Mouse (Mus musculus) testis, adult 2 months (tissue): ENCODE measurements at regions not wholly inside any gene's neighbourhood (a gene's known extent, or its start where the extent isn't known, plus 50 kb on each side); places are given as distances from the start of the nearest gene placed in this dataset.

Source experiments
- H3K27ac ChIP-seq: fragments of 200-500 bp; 2 replicates; pipeline ENCODE4 v1.5.1; 2012; ENCODE audit warnings: low read depth, low read length; ENCODE audit not compliant: control insufficient read depth, insufficient read depth
- H3K27me3 ChIP-seq: fragments of 200-500 bp; 2 replicates; pipeline ENCODE4 v1.6.1; 2012; ENCODE audit warnings: mild to moderate bottlenecking, low read length, moderate library complexity; ENCODE audit not compliant: control insufficient read depth, insufficient read depth
- H3K36me3 ChIP-seq: fragments of 200-500 bp; 2 replicates; pipeline ENCODE4 v1.6.1; 2012; ENCODE audit warnings: mild to moderate bottlenecking, low read length; ENCODE audit not compliant: control insufficient read depth, insufficient read depth
- H3K4me1 ChIP-seq: fragments of 200-500 bp; 2 replicates; pipeline ENCODE4 v1.6.1; 2012; ENCODE audit warnings: low read length; ENCODE audit not compliant: control insufficient read depth, insufficient read depth
- H3K4me3 ChIP-seq: fragments of 200-500 bp; 2 replicates; pipeline ENCODE4 v1.5.1; 2012; ENCODE audit warnings: low read depth, mild to moderate bottlenecking, low read length, moderate library complexity, mixed read lengths; ENCODE audit not compliant: control insufficient read depth
- CTCF ChIP-seq: fragments of 200-500 bp; IDR thresholded peaks from 2 replicates; pipeline ENCODE4 v1.5.1; 2012; ENCODE audit warnings: low read depth, mild to moderate bottlenecking, inconsistent platforms, low read length, moderate library complexity; ENCODE audit not compliant: control insufficient read depth, insufficient read depth, insufficient replicate concordance
- POLR2A ChIP-seq: fragments of 200-500 bp; IDR thresholded peaks from 2 replicates; pipeline ENCODE4 v1.6.1; 2012; ENCODE audit warnings: low read depth, mild to moderate bottlenecking, inconsistent platforms, low read length, moderate library complexity; ENCODE audit not compliant: control insufficient read depth

- Histone ChIP-seq H3K27ac (no peak overlapping the region), H3K27me3 (no peaks in the 10 kb centered on the region), H3K36me3 (no peaks in the 10 kb centered on the region), H3K4me3 (no peak overlapping the region), H3K4me1 (no peaks in the 10 kb centered on the region)
- no peak for TF ChIP-seq POLR2A
These were observed 84.3 kb upstream of the Rmdn2 start for GRCm38 (mm10) chr17:79527391-79527790.

GRCm38 (mm10) chr17:79536549-79536948 lies 75.1 kb upstream of the Rmdn2 start:
- H3K36me3 ChIP-seq: no peaks in the 10 kb centered on the region
- H3K4me3 ChIP-seq: no peak overlapping the region
- TF ChIP-seq CTCF (no peak), POLR2A (no peak)
- no peaks in the 10 kb centered on the region for H3K27me3 ChIP-seq
- H3K4me1 ChIP-seq: no peaks in the 10 kb centered on the region
- no peak overlapping the region for H3K27ac ChIP-seq

GRCm38 (mm10) chr17:79538789-79539188 lies 72.9 kb upstream of the Rmdn2 start:
- Histone ChIP-seq H3K4me1 (no peaks in the 10 kb centered on the region), H3K27ac (no peak overlapping the region), H3K4me3 (no peak overlapping the region), H3K27me3 (no peaks in the 10 kb centered on the region), H3K36me3 (no peaks in the 10 kb centered on the region)
- TF ChIP-seq POLR2A: no peak

- H3K4me3 ChIP-seq: no peak overlapping the region
- TF ChIP-seq POLR2A: no peak
- TF ChIP-seq CTCF: no peak
- H3K36me3 ChIP-seq: no peaks in the 10 kb centered on the region
- no peaks in the 10 kb centered on the region for H3K27me3 ChIP-seq
- no peaks in the 10 kb centered on the region; the same call in 1 of the 2 replicates for H3K4me1 ChIP-seq
- H3K27ac ChIP-seq: no peak overlapping the region
These were observed 71.6 kb upstream of the Rmdn2 start for GRCm38 (mm10) chr17:79540038-79540437.

- H3K4me1 ChIP-seq: no peaks in the 10 kb centered on the region; the same call in 1 of the 2 replicates
- no peaks in the 10 kb centered on the region for H3K36me3 ChIP-seq
- no peaks in the 10 kb centered on the region for H3K27me3 ChIP-seq
- no peak overlapping the region for H3K27ac ChIP-seq
- H3K4me3 ChIP-seq: no peak overlapping the region
- TF ChIP-seq CTCF (no peak), POLR2A (no peak)
These were observed 71.2 kb upstream of the Rmdn2 start for GRCm38 (mm10) chr17:79540511-79540910.

GRCm38 (mm10) chr17:79543907-79544522 lies 67.6 kb upstream of the Rmdn2 start:
- Histone ChIP-seq H3K4me1 (no peaks in the 10 kb centered on the region; the same call in 1 of the 2 replicates), H3K4me3 (no peak overlapping the region), H3K27ac (peak overlapping the region; percentile 14; the same call in 1 of the 2 replicates), H3K36me3 (no peaks in the 10 kb centered on the region), H3K27me3 (no peaks in the 10 kb centered on the region)
- no peak for TF ChIP-seq POLR2A
- TF ChIP-seq CTCF: no peak

- no peak overlapping the region for H3K4me3 ChIP-seq
- no peaks in the 10 kb centered on the region for H3K27me3 ChIP-seq
- H3K4me1 ChIP-seq: no peaks in the 10 kb centered on the region; the same call in 1 of the 2 replicates
- H3K27ac ChIP-seq: no peak overlapping the region
- no peaks in the 10 kb centered on the region for H3K36me3 ChIP-seq
- TF ChIP-seq POLR2A: no peak
- TF ChIP-seq CTCF: no peak
These were observed 65.8 kb upstream of the Rmdn2 start for GRCm38 (mm10) chr17:79545878-79546277.

GRCm38 (mm10) chr17:79547075-79547474 lies 64.6 kb upstream of the Rmdn2 start:
- Histone ChIP-seq H3K36me3 (no peaks in the 10 kb centered on the region), H3K27me3 (no peaks in the 10 kb centered on the region), H3K4me1 (no peaks in the 10 kb centered on the region; the same call in 1 of the 2 replicates), H3K4me3 (no peak overlapping the region), H3K27ac (no peak overlapping the region)
- no peak for TF ChIP-seq POLR2A
- no peak for TF ChIP-seq CTCF
